Mouse (Mus musculus): Measurements from ENCODE around the gene Actn2. TPM values are rescaled to one million over a fixed set of nuclear protein-coding genes. Genes with fewer than 3 reads are reported as not detected.

The Actn2 gene
- 0.68 and 2.8 TPM in 2 replicates for polyA plus RNA-seq (2012; rRNA removed)

GRCm38 (mm10) chr13:12340183-12340975 is at the start of gene Actn2:
Gene Actn2, minus strand, starts transcription at chr13:12340760.

GRCm38 (mm10) chr13:12257391-12258380 is 82.9 kb downstream of the Actn2 start, which contains the start of gene Mtr:
Gene Mtr, minus strand, starts transcription at chr13:12258113.

Other genes with a start within 250 kb of the Actn2 start
- gene Ryr2, start 233.8 kb downstream of the Actn2 start, polyA plus RNA-seq (2012; rRNA removed) = 1.8 and 2.0 TPM in 2 replicates
- 11.9 and 13.2 TPM in 2 replicates for gene Mtr, start 82.6 kb downstream of the Actn2 start, polyA plus RNA-seq (2012; rRNA removed)
- 41.4 and 54.5 TPM in 2 replicates for gene Heatr1, start 54.3 kb upstream of the Actn2 start, polyA plus RNA-seq (2012; rRNA removed)
- 14.4 and 21.5 TPM in 2 replicates for gene Lgals8, start 124.2 kb upstream of the Actn2 start, polyA plus RNA-seq (2012; rRNA removed)
- 0.10 and 0.14 TPM in 2 replicates for gene Edaradd, start 179.7 kb upstream of the Actn2 start, polyA plus RNA-seq (2012; rRNA removed)
- 8.0 and 12.5 TPM in 2 replicates for gene Ero1lb, start 225.1 kb upstream of the Actn2 start, polyA plus RNA-seq (2012; rRNA removed)

Data from ovary, adult 2 months (tissue).